Mouse (Mus musculus): ENCODE measurements around the gene Ctsl. TPM values are rescaled to one million over a fixed set of nuclear protein-coding genes. Genes with fewer than 3 reads are reported as not detected.

Gene Ctsl
- polyA plus RNA-seq (2014; fragmentation: Illumina TruSeq; extraction: RNeasy Lipid Tissue Mini Kit (QIAGEN cat#74804); ENCODE audit: low replicate concordance), result 38.8 TPM

DNA sequence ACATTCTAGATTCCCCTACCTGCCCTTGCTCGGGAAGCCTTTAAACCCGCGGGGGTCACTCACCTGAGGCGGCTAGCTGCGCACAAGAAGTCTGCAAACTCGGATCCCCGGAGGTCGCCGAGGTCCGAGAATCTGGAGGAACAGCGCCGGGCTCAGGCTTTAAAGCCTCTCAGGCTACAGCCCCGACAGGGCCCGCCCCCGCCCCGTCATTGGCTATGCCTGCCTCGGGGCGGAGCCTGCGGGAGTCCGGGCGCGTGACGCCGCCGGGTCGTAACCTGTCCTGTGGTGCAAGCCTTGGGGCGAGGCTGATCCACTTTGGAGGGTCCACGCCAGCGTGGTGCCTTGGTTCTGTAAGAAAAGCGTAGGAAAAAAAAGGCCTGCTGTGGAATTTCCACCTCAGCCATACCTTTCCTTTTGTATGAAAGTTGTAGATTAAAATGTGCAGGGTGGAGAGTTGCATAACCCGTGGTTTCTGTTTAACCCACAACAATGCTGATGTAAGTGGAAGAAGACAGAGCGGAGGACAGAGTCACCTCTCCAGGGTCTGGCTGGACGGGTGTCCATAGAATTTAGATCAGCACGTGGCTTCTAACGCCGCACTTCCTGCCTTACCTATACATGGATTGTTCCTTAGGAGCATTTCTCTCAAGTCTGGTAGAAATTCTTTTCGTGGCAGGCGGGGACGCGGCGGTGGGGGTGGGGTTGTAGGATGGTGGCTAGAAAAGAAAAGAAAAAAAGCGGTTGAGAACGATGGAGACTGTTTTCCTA, at the start of gene Ctsl:
Ctsl (minus strand) TSS at position 718 of the 768 bp plus-strand sequence.

DNA sequence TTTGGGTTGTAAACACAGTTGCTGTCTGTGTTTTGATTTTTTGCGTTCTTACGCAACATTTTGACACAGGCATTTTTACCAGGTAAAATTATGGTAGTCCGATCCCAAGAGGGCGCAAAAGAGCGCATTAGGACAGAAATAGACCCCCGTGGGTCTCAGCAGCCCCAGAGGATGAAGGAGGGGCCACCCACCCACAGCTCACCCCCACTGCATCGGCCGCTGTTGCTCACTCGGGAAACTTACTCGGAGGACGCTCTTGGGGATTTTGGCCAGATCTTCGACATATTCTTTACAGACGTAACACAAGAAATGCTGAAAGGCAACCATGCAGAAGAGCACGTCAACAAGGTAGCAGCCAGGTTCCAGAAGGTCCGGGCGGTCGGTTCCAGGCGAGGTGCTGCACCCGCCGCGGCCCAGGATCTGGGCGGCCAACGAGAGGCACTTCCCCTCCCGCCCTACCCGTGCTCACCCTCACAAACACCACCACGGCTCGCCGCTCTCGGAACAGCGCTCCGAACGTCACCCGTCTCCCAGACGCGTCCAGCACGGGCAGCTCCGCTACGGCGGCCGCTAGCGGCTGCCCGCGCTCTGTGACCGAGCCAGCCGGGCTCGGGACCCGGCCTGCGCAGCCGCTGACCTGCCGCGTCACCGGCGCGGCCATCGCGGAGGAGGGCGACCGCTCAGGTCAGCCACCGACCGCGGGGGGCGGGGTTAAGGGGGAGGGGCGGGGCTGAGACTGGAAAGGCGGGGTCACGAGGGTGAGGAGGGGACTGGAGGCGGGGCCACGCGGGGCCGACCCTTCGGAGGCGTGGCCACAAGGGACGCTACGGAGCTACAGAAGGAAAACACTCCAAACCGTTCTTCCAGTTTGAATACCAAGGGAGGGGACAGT, 58.4 kb downstream of the Ctsl start, which contains the start of gene Aaed1:
Aaed1 (minus strand) TSS at position 687 of the 892 bp plus-strand sequence.

Other genes with a start within 250 kb of the Ctsl start
- gene Slc35d2, start 241.5 kb downstream of the Ctsl start, polyA plus RNA-seq (2014; fragmentation: Illumina TruSeq; extraction: RNeasy Lipid Tissue Mini Kit (QIAGEN cat#74804); ENCODE audit: low replicate concordance), result 35.5 TPM
- gene Zfp367, start 217.7 kb downstream of the Ctsl start, polyA plus RNA-seq (2014; fragmentation: Illumina TruSeq; extraction: RNeasy Lipid Tissue Mini Kit (QIAGEN cat#74804); ENCODE audit: low replicate concordance), result 30.3 TPM
- 5.1 TPM for gene Habp4, start 209.1 kb downstream of the Ctsl start, polyA plus RNA-seq (2014; fragmentation: Illumina TruSeq; extraction: RNeasy Lipid Tissue Mini Kit (QIAGEN cat#74804); ENCODE audit: low replicate concordance)
- 47.8 TPM for gene Cdc14b, start 95.6 kb downstream of the Ctsl start, polyA plus RNA-seq (2014; fragmentation: Illumina TruSeq; extraction: RNeasy Lipid Tissue Mini Kit (QIAGEN cat#74804); ENCODE audit: low replicate concordance)
- gene Aaed1, start 58.2 kb downstream of the Ctsl start, polyA plus RNA-seq (2014; fragmentation: Illumina TruSeq; extraction: RNeasy Lipid Tissue Mini Kit (QIAGEN cat#74804); ENCODE audit: low replicate concordance), result 45.2 TPM
- gene Cdk20, start 61.4 kb upstream of the Ctsl start, polyA plus RNA-seq (2014; fragmentation: Illumina TruSeq; extraction: RNeasy Lipid Tissue Mini Kit (QIAGEN cat#74804); ENCODE audit: low replicate concordance), result 0.37 TPM
- gene Fam240b, start 126.9 kb upstream of the Ctsl start, polyA plus RNA-seq (2014; fragmentation: Illumina TruSeq; extraction: RNeasy Lipid Tissue Mini Kit (QIAGEN cat#74804); ENCODE audit: low replicate concordance), result not detected